Mouse (Mus musculus): Measurements from ENCODE around the gene Rgs10.

DNA sequence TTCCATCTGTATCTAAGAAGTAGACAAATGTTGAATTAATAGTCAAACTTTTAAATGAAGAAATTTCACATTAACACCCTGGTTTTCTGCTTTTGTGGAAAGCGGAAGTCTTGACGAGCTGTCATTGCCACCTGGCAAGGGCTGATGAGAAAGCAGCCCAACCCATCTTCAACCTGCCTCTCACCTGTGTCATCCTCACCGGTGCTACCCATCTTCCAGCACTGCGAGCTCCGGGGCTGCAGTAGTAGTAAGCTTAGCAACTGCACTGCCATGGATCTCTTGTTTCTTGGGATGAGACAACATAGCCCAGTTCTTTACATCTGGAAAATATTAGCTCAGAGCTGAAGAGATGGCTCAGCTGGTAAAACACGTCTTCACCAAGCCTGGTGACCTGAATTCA, 72.9 kb downstream of the Rgs10 start:
- TF ChIP-seq CTCF (IDR thresholded peaks at IDR 0.05; ENCODE audit: insufficient read depth, low read depth, low read length) = no peak
- TF ChIP-seq POLR2A (IDR thresholded peaks at IDR 0.05; ENCODE audit: insufficient read depth, low read depth, low read length) = no peak

Measured in olfactory bulb, adult 2 months (tissue).